Mouse (Mus musculus) brown adipose tissue, adult 24 weeks (tissue): Measurements from ENCODE around the gene Zfp1. TPM values are rescaled to one million over a fixed set of nuclear protein-coding genes. Genes with fewer than 3 reads are reported as not detected.

Source experiments
- polyA plus RNA-seq: library from polyadenylated mRNA; stranded (reverse); fragments of >200 nt; gene quantifications from 2 replicates; pipeline ENCODE4 v1.2.4, GENCODE M21; 2012; ENCODE audit not compliant: missing spikeins, insufficient read depth, insufficient read length

The Zfp1 gene
- polyA plus RNA-seq, 1 experiment, result 5.3 TPM

Other genes with a start within 250 kb of the Zfp1 start
- 1.0 TPM in 1 of 2 replicates, not detected in the other for gene Fa2h, start 249.6 kb upstream of the Zfp1 start, polyA plus RNA-seq
- 4.5 and 4.6 TPM in 2 replicates for gene Wdr59, start 121.3 kb upstream of the Zfp1 start, polyA plus RNA-seq
- gene Znrf1, start 107.3 kb upstream of the Zfp1 start, polyA plus RNA-seq, result 17.6 and 24.9 TPM in 2 replicates
- gene Ldhd, start 13.0 kb upstream of the Zfp1 start, polyA plus RNA-seq, result 84.9 and 93.8 TPM in 2 replicates
- gene Ctrb1, start 47.6 kb downstream of the Zfp1 start, polyA plus RNA-seq, result not detected in 2 replicates
- 6.5 and 8.7 TPM in 2 replicates for gene Bcar1, start 100.4 kb downstream of the Zfp1 start, polyA plus RNA-seq
- 60.6 and 88.8 TPM in 2 replicates for gene Cfdp1, start 210.9 kb downstream of the Zfp1 start, polyA plus RNA-seq
- gene Tmem170, start 233.3 kb downstream of the Zfp1 start, polyA plus RNA-seq, result 4.5 and 6.0 TPM in 2 replicates